Mouse (Mus musculus) limb, embryonic 11.5 days (tissue): ENCODE measurements around the gene Ccdc32. TPM values are rescaled to one million over a fixed set of nuclear protein-coding genes. Genes with fewer than 3 reads are reported as not detected.
"Not testable (repeated sequence)": the region's sequence is repeated elsewhere in the genome, so short reads cannot be mapped to it uniquely, and the experiment has no call there.

Experiments
- ATAC-seq: fragments of 200-750 bp; cut with Nextera tagmentation; 2 replicates; pipeline ENCODE4 v1.8.0; 2017; ENCODE audit warnings: low read depth; ENCODE audit not compliant: insufficient number of reproducible peaks, low FRiP score, low TSS enrichment
- DNase-seq: peaks from one replicate; pipeline ENCODE4 v3.0.0-alpha.2; 2015; ENCODE audit warnings: low spot score
- H3K27ac ChIP-seq: fragments of 300-500 bp; sonication (generic); replicated peaks from 2 replicates; pipeline ENCODE4 v1.5.1; 2014; ENCODE audit warnings: low read depth, mild to moderate bottlenecking, low read length
- H3K27me3 ChIP-seq: fragments of 300-500 bp; sonication (generic); 2 replicates; pipeline ENCODE4 v1.6.1; 2014; ENCODE audit warnings: mild to moderate bottlenecking, low read length, mixed read lengths; ENCODE audit not compliant: control insufficient read depth, insufficient read depth
- H3K36me3 ChIP-seq: fragments of 300-500 bp; sonication (generic); 2 replicates; pipeline ENCODE4 v1.6.1; 2014; ENCODE audit warnings: mild to moderate bottlenecking, low read length, moderate library complexity, mixed read lengths; ENCODE audit not compliant: control insufficient read depth, insufficient read depth
- H3K4me1 ChIP-seq: fragments of 300-500 bp; sonication (generic); 2 replicates; pipeline ENCODE4 v1.6.1; 2014; ENCODE audit warnings: low read length, mixed read lengths; ENCODE audit not compliant: control insufficient read depth, insufficient read depth
- H3K4me2 ChIP-seq: fragments of 300-500 bp; sonication (generic); 2 replicates; pipeline ENCODE4 v1.6.1; 2014; ENCODE audit warnings: low read depth, mild to moderate bottlenecking, moderate library complexity; ENCODE audit not compliant: severe bottlenecking
- H3K4me3 ChIP-seq: fragments of 300-500 bp; sonication (generic); 2 replicates; pipeline ENCODE4 v1.5.1; 2014; ENCODE audit warnings: low read depth, low read length
- H3K9ac ChIP-seq: fragments of 300-500 bp; sonication (generic); 2 replicates; pipeline ENCODE4 v1.6.1; 2014; ENCODE audit warnings: mild to moderate bottlenecking, low read length
- H3K9me3 ChIP-seq: fragments of 300-500 bp; sonication (generic); 2 replicates; pipeline ENCODE4 v1.6.1; 2016; ENCODE audit warnings: low read length; ENCODE audit not compliant: control insufficient read depth
- WGBS: fragments of 180-500 bp; shearing (Covaris S2); extraction: QIAGEN DNeasy Blood & Tissue Kit; methylation state at CpG from one replicate; pipeline ENCODE4 v1.1.7; 2014; 5-methylcytosine and 5-hydroxymethylcytosine counted together
- polyA plus RNA-seq: library from polyadenylated mRNA; unstranded; fragments of >200 nt; fragmentation: Nextera tagmentation; extraction: Ambion mirVana; gene quantifications from 2 replicates; pipeline ENCODE4 v1.2.1, GENCODE M21; 2014

The Ccdc32 gene
- polyA plus RNA-seq, 1 experiment from 2014 or later = 20.7 TPM

- H3K9ac ChIP-seq = 0 out of 2 replicates have a peak overlapping the region, but pooled peaks have one; percentile 9
- no peak overlapping the region for H3K4me3 ChIP-seq
- peaks cover 11% of the 10 kb centered on the region for H3K36me3 ChIP-seq
- H3K27ac ChIP-seq = no peak overlapping the region; the same call in 1 of the 2 replicates
- peaks cover 4% of the 10 kb centered on the region; the same call in 1 of the 2 replicates for H3K4me1 ChIP-seq
- ATAC-seq (peak; percentile 74), DNase-seq (peak; percentile 43)
- H3K27me3 ChIP-seq = no peaks in the 10 kb centered on the region
- WGBS = 8% methylated on average over 5 of the region's 5 CpGs
- no peaks in the 10 kb centered on the region for H3K9me3 ChIP-seq
- peak overlapping the region; percentile 5; the same call in 1 of the 2 replicates for H3K4me2 ChIP-seq
These were observed 10.1 kb downstream of the Ccdc32 start for GRCm38 (mm10) chr2:119019131-119019530.

GRCm38 (mm10) chr2:119018391-119019122, 10.6 kb downstream of the Ccdc32 start:
- WGBS = 45% methylated on average over 22 of the region's 22 CpGs
- Histone ChIP-seq H3K4me1 (peaks cover 4% of the 10 kb centered on the region; the same call in 1 of the 2 replicates), H3K9me3 (no peaks in the 10 kb centered on the region), H3K9ac (0 out of 2 replicates have a peak overlapping the region, but pooled peaks have one; percentile 9), H3K36me3 (peaks cover 11% of the 10 kb centered on the region), H3K4me3 (no peak overlapping the region), H3K27me3 (no peaks in the 10 kb centered on the region), H3K4me2 (peak overlapping the region; percentile 5; the same call in 1 of the 2 replicates), H3K27ac (no peak overlapping the region; the same call in 1 of the 2 replicates)
- DNase-seq (peak; percentile 62), ATAC-seq (peak; percentile 76)

GRCm38 (mm10) chr2:119017647-119018046, 11.5 kb downstream of the Ccdc32 start:
- Histone ChIP-seq H3K27ac (no peak overlapping the region), H3K4me2 (no peak overlapping the region), H3K36me3 (peaks cover 11% of the 10 kb centered on the region), H3K4me3 (no peak overlapping the region), H3K9me3 (no peaks in the 10 kb centered on the region), H3K4me1 (peaks cover 4% of the 10 kb centered on the region; the same call in 1 of the 2 replicates), H3K27me3 (no peaks in the 10 kb centered on the region), H3K9ac (no peak overlapping the region)
- 91% methylated on average over 3 of the region's 3 CpGs for WGBS
- ATAC-seq = no peak
- DNase-seq = no peak

- not testable (repeated sequence) for H3K4me1 ChIP-seq, H3K4me2 ChIP-seq, H3K36me3 ChIP-seq, DNase-seq, H3K9me3 ChIP-seq, H3K9ac ChIP-seq, H3K27ac ChIP-seq, ATAC-seq, H3K27me3 ChIP-seq, H3K4me3 ChIP-seq
- WGBS = 83% methylated on average over 4 of the region's 4 CpGs
These were observed 12.9 kb downstream of the Ccdc32 start for GRCm38 (mm10) chr2:119016312-119016711.

- no peak overlapping the region for H3K27ac ChIP-seq
- H3K9me3 ChIP-seq = no peaks in the 10 kb centered on the region
- H3K36me3 ChIP-seq = peaks cover 4% of the 10 kb centered on the region; the same call in 1 of the 2 replicates
- no peak overlapping the region for H3K4me3 ChIP-seq
- ATAC-seq = no peak
- H3K9ac ChIP-seq = no peak overlapping the region
- no peaks in the 10 kb centered on the region for H3K27me3 ChIP-seq
- DNase-seq = no peak
- H3K4me1 ChIP-seq = peaks cover 4% of the 10 kb centered on the region; the same call in 1 of the 2 replicates
- no peak overlapping the region for H3K4me2 ChIP-seq
- 68% methylated on average over 12 of the region's 12 CpGs for WGBS
These were observed 13.5 kb downstream of the Ccdc32 start for GRCm38 (mm10) chr2:119015604-119016180.

GRCm38 (mm10) chr2:119014989-119015388, 14.2 kb downstream of the Ccdc32 start:
- Histone ChIP-seq H3K9ac (no peak overlapping the region), H3K27ac (no peak overlapping the region), H3K27me3 (no peaks in the 10 kb centered on the region), H3K36me3 (peaks cover 4% of the 10 kb centered on the region; the same call in 1 of the 2 replicates), H3K4me1 (peaks cover 4% of the 10 kb centered on the region; the same call in 1 of the 2 replicates), H3K4me3 (no peak overlapping the region), H3K4me2 (no peak overlapping the region), H3K9me3 (no peaks in the 10 kb centered on the region)
- DNase-seq = no peak
- WGBS = 74% methylated on average over 7 of the region's 7 CpGs
- ATAC-seq = no peak

GRCm38 (mm10) chr2:119009376-119009775, 19.8 kb downstream of the Ccdc32 start:
- Histone ChIP-seq H3K4me2 (no peak overlapping the region), H3K4me3 (no peak overlapping the region), H3K27me3 (no peaks in the 10 kb centered on the region), H3K27ac (no peak overlapping the region), H3K4me1 (no peaks in the 10 kb centered on the region), H3K9me3 (no peaks in the 10 kb centered on the region), H3K9ac (no peak overlapping the region), H3K36me3 (no peaks in the 10 kb centered on the region)
- no peak for DNase-seq
- ATAC-seq = no peak
- WGBS = 95% methylated on average over 2 of the region's 2 CpGs

- no peaks in the 10 kb centered on the region for H3K9me3 ChIP-seq
- H3K36me3 ChIP-seq = no peaks in the 10 kb centered on the region
- H3K4me1 ChIP-seq = no peaks in the 10 kb centered on the region
- no peak for ATAC-seq
- H3K9ac ChIP-seq = no peak overlapping the region
- no peak for DNase-seq
- H3K27me3 ChIP-seq = no peaks in the 10 kb centered on the region
- WGBS = 90% methylated on average over 7 of the region's 7 CpGs
- H3K4me2 ChIP-seq = no peak overlapping the region
- H3K4me3 ChIP-seq = no peak overlapping the region
- H3K27ac ChIP-seq = no peak overlapping the region
These were observed 22.3 kb downstream of the Ccdc32 start for GRCm38 (mm10) chr2:119006886-119007285.
